Mouse (Mus musculus) CH12.LX (cell line): ENCODE data around the gene Mxd4. TPM values are rescaled to one million over a fixed set of nuclear protein-coding genes. Genes with fewer than 3 reads are reported as not detected.

Experiments
- DNase-seq: peaks from one replicate; pipeline ENCODE4 v3.0.0-alpha.2; 2013; ENCODE audit errors: extremely low read depth
- H3K27ac ChIP-seq: 2 replicates; pipeline ENCODE4 v1.5.1; 2012; ENCODE audit warnings: low read depth, mild to moderate bottlenecking, control low read depth, moderate library complexity; ENCODE audit not compliant: insufficient read depth
- H3K27me3 ChIP-seq: replicated peaks from 2 replicates; pipeline ENCODE3; 2012; ENCODE audit warnings: inconsistent platforms
- H3K36me3 ChIP-seq, 2 experiments: replicated peaks in 1 of 2; 2 replicates each; pipeline versions ENCODE3 to v1.6.1; 2012; ENCODE audit warnings: inconsistent platforms in 1 of 2, low read length in 1 of 2, mild to moderate bottlenecking in 1 of 2, mixed read lengths in 1 of 2, moderate library complexity in 1 of 2; ENCODE audit not compliant: control insufficient read depth in 1 of 2, insufficient read depth in 1 of 2
- H3K4me1 ChIP-seq, 2 experiments: 2 replicates each; pipeline ENCODE4 v1.6.1; 2012; ENCODE audit warnings: inconsistent platforms in 1 of 2, moderate library complexity in 1 of 2; ENCODE audit not compliant: insufficient read depth in 2 of 2, control insufficient read depth in 1 of 2
- H3K4me2 ChIP-seq: 2 replicates; pipeline ENCODE4 v1.6.1; 2012; ENCODE audit warnings: low read depth, mild to moderate bottlenecking, control low read depth; ENCODE audit not compliant: poor library complexity, insufficient read depth, severe bottlenecking
- H3K4me3 ChIP-seq, 3 experiments: fragments of 150-350 bp in 1 of 3; sonication (generic) in 1 of 3; replicated peaks in 1 of 3; 2 replicates each; pipeline versions ENCODE3 to v1.5.1; 2011 to 2012; ENCODE audit warnings: low read depth in 2 of 3, low read length in 2 of 3, mild to moderate bottlenecking in 2 of 3, moderate library complexity in 2 of 3, control low read depth in 1 of 3, improper control_type of control experiment in 1 of 3, inconsistent platforms in 1 of 3, mixed read lengths in 1 of 3; ENCODE audit not compliant: poor library complexity in 1 of 3
- H3K79me2 ChIP-seq: replicated peaks from 2 replicates; pipeline ENCODE4 v1.6.1; 2012; ENCODE audit warnings: mild to moderate bottlenecking, moderate library complexity; ENCODE audit not compliant: control insufficient read depth, poor library complexity, insufficient read depth, severe bottlenecking; ENCODE audit errors: extremely low read depth
- H3K9ac ChIP-seq: 2 replicates; pipeline ENCODE4 v1.6.1; 2012; ENCODE audit warnings: low read depth, mild to moderate bottlenecking, control low read depth, moderate library complexity; ENCODE audit not compliant: insufficient read depth
- H3K9me3 ChIP-seq: replicated peaks from 2 replicates; pipeline ENCODE3; 2012; ENCODE audit warnings: low read length, inconsistent platforms, mixed read lengths
- BHLHE40 ChIP-seq: IDR thresholded peaks from 2 replicates; pipeline ENCODE4 v1.6.1; 2011; ENCODE audit warnings: mild to moderate bottlenecking, low read depth, low read length, improper control_type of control experiment
- CHD2 ChIP-seq: IDR thresholded peaks from 2 replicates; pipeline ENCODE4 v1.6.1; 2011; ENCODE audit warnings: low read length, improper control_type of control experiment
- CTCF ChIP-seq, 2 experiments: IDR thresholded peaks in 1 of 2; conservative IDR thresholded peaks in 1 of 2; 2 replicates each; pipeline ENCODE4 v1.5.1; 2011 to 2012; ENCODE audit warnings: low read depth in 2 of 2, low read length in 2 of 2, improper control_type of control experiment in 1 of 2, inconsistent platforms in 1 of 2, mild to moderate bottlenecking in 1 of 2, moderate library complexity in 1 of 2
- E2F4 ChIP-seq: IDR thresholded peaks from 2 replicates; pipeline ENCODE4 v1.6.1; 2011; ENCODE audit warnings: low read depth, low read length, improper control_type of control experiment; ENCODE audit not compliant: insufficient replicate concordance
- ELF1 ChIP-seq: IDR thresholded peaks from 2 replicates; pipeline ENCODE4 v1.6.1; 2014; ENCODE audit warnings: low read depth, mild to moderate bottlenecking, inconsistent platforms, low read length, improper control_type of control experiment
- EP300 ChIP-seq: IDR thresholded peaks from 2 replicates; pipeline ENCODE4 v1.6.1; 2011; ENCODE audit warnings: low read length, improper control_type of control experiment
- HCFC1 ChIP-seq: IDR thresholded peaks from 2 replicates; pipeline ENCODE4 v1.6.1; 2012; ENCODE audit warnings: low read depth, mild to moderate bottlenecking, inconsistent platforms, low read length, improper control_type of control experiment
- JUN ChIP-seq: IDR thresholded peaks from 2 replicates; pipeline ENCODE4 v1.6.1; 2011; ENCODE audit warnings: low read depth, mild to moderate bottlenecking, low read length, improper control_type of control experiment, moderate library complexity; ENCODE audit not compliant: insufficient read depth
- JUND ChIP-seq: conservative IDR thresholded peaks from 2 replicates; pipeline ENCODE4 v1.6.1; 2011; ENCODE audit warnings: low read depth, low read length, improper control_type of control experiment
- MAX ChIP-seq: IDR thresholded peaks from 2 replicates; pipeline ENCODE4 v1.6.1; 2011; ENCODE audit warnings: low read length, improper control_type of control experiment
- MAZ ChIP-seq: IDR thresholded peaks from 2 replicates; pipeline ENCODE4 v1.6.1; 2012; ENCODE audit warnings: low read depth, mild to moderate bottlenecking, inconsistent platforms, low read length, improper control_type of control experiment, moderate library complexity
- MEF2A ChIP-seq: IDR thresholded peaks from 2 replicates; pipeline ENCODE4 v1.6.1; 2014; ENCODE audit warnings: low read depth, mild to moderate bottlenecking, inconsistent platforms, low read length, improper control_type of control experiment, borderline replicate concordance
- MXI1 ChIP-seq: IDR thresholded peaks from 2 replicates; pipeline ENCODE4 v1.6.1; 2011; ENCODE audit warnings: mild to moderate bottlenecking, low read depth, low read length, improper control_type of control experiment
- MYC ChIP-seq: IDR thresholded peaks from 2 replicates; pipeline ENCODE4 v1.6.1; 2011; ENCODE audit warnings: low read depth, mild to moderate bottlenecking, improper control_type of control experiment, low read length
- NRF1 ChIP-seq: IDR thresholded peaks from 2 replicates; pipeline ENCODE4 v1.6.1; 2014; ENCODE audit warnings: low read depth, mild to moderate bottlenecking, inconsistent platforms, low read length, improper control_type of control experiment, moderate library complexity
- PAX5 ChIP-seq: IDR thresholded peaks from 2 replicates; pipeline ENCODE4 v1.6.1; 2012; ENCODE audit warnings: low read length, inconsistent platforms, mixed read lengths
- POLR2AphosphoS2 ChIP-seq: IDR thresholded peaks from 2 replicates; pipeline ENCODE4 v1.6.1; 2011; ENCODE audit warnings: low read depth, low read length, improper control_type of control experiment
- RCOR1 ChIP-seq: conservative IDR thresholded peaks from 2 replicates; pipeline ENCODE4 v1.6.1; 2012; ENCODE audit warnings: low read depth, mild to moderate bottlenecking, inconsistent platforms, low read length, improper control_type of control experiment
- SIN3A ChIP-seq: IDR thresholded peaks from 2 replicates; pipeline ENCODE4 v1.6.1; 2012; ENCODE audit warnings: low read length, improper control_type of control experiment, inconsistent platforms
- TBP ChIP-seq: conservative IDR thresholded peaks from 2 replicates; pipeline ENCODE4 v1.6.1; 2011; ENCODE audit warnings: low read depth, low read length, improper control_type of control experiment
- TCF12 ChIP-seq: IDR thresholded peaks from 2 replicates; pipeline ENCODE4 v1.6.1; 2014; ENCODE audit warnings: low read depth, mild to moderate bottlenecking, inconsistent platforms, low read length, improper control_type of control experiment
- UBTF ChIP-seq: IDR thresholded peaks from 2 replicates; pipeline ENCODE4 v1.6.1; 2012; ENCODE audit warnings: low read depth, mild to moderate bottlenecking, inconsistent platforms, low read length, improper control_type of control experiment, moderate library complexity
- USF2 ChIP-seq: conservative IDR thresholded peaks from 2 replicates; pipeline ENCODE4 v1.6.1; 2011; ENCODE audit warnings: low read depth, low read length, improper control_type of control experiment
- ZKSCAN1 ChIP-seq: IDR thresholded peaks from 2 replicates; pipeline ENCODE4 v1.6.1; 2012; ENCODE audit warnings: low read depth, inconsistent platforms, low read length, improper control_type of control experiment, borderline replicate concordance
- ZNF384 ChIP-seq: IDR thresholded peaks from 2 replicates; pipeline ENCODE4 v1.6.1; 2012; ENCODE audit warnings: low read depth, low read length, improper control_type of control experiment, inconsistent platforms
- dilution Hi-C: fragments of 300-500 bp; cut with MboI; formaldehyde crosslinking; loops from 2 replicates; pipeline ENCODE4 v1.14.3; 2020; ENCODE audit warnings: low sequenced_read_pairs; ENCODE audit not compliant: extremely low pct_unique_long_range_greater_than_20kb, extremely low pct_ligation_motif_present
- in situ Hi-C: fragments of 300-500 bp; cut with MboI; formaldehyde crosslinking; loops from 3 replicates; pipeline ENCODE4 v1.14.3; 2019; ENCODE audit warnings: low sequenced_read_pairs, low pct_ligation_motif_present, low pct_unique_long_range_greater_than_20kb, mixed read lengths
- polyA plus RNA-seq: library from polyadenylated mRNA; unstranded; fragments of >175 nt; gene quantifications from 2 replicates; pipeline ENCODE4 v1.2.1, GENCODE M21; 2012; ENCODE audit warnings: low read depth; ENCODE audit not compliant: insufficient read length
- total RNA-seq, 2 experiments: library from RNA; depleted of rRNA; stranded (reverse); fragments of 300-350 nt in 1 of 2; fragments of >200 nt in 1 of 2; gene quantifications; 2 replicates each; pipeline ENCODE4 v1.2.3; 2012 to 2014

Mxd4 gene
- total and polyA plus RNA-seq, 3 experiments = 4.8 to 6.2 (median 6.0) TPM

- no peaks in the 10 kb centered on the region for H3K9me3 ChIP-seq
- no peaks in the 10 kb centered on the region for H3K79me2 ChIP-seq
- H3K36me3 ChIP-seq = peaks cover 0 to 2% of the 10 kb centered on the region in 2 experiments
- in situ Hi-C loops (no loop called here), dilution Hi-C loops (no loop called here)
- H3K4me1 ChIP-seq = peaks cover 28 to 46% of the 10 kb centered on the region in 2 experiments
- no peak for TF ChIP-seq ZKSCAN1
- no peak for TF ChIP-seq USF2
- no peak for TF ChIP-seq JUND
- TF ChIP-seq JUN = no peak
- TF ChIP-seq HCFC1 = no peak
- no peak for TF ChIP-seq CHD2
- TF ChIP-seq PAX5 = no peak
- no peak for TF ChIP-seq MAX
- TF ChIP-seq MYC = no peak
- no peak for TF ChIP-seq RCOR1
- no peak for TF ChIP-seq CTCF (conservative IDR thresholded peaks at IDR 0.05 in 1 of 2, IDR thresholded peaks at IDR 0.05 in 1 of 2; ENCODE audit: low read depth in 2 of 2, low read length in 2 of 2)
- TF ChIP-seq POLR2AphosphoS2 = no peak
- TF ChIP-seq TBP = no peak
- no peak overlapping the region for H3K9ac ChIP-seq
- peaks cover 14% of the 10 kb centered on the region for H3K27me3 ChIP-seq
- no peak overlapping the region for H3K4me3 ChIP-seq
- DNase-seq = no peak
- H3K27ac ChIP-seq = no peak overlapping the region
- H3K4me2 ChIP-seq = 0 out of 2 replicates have a peak overlapping the region, but pooled peaks have one; percentile 81
Measured at GRCm38 (mm10) chr5:34185791-34186190, 1.7 kb downstream of the Mxd4 start.

DNA sequence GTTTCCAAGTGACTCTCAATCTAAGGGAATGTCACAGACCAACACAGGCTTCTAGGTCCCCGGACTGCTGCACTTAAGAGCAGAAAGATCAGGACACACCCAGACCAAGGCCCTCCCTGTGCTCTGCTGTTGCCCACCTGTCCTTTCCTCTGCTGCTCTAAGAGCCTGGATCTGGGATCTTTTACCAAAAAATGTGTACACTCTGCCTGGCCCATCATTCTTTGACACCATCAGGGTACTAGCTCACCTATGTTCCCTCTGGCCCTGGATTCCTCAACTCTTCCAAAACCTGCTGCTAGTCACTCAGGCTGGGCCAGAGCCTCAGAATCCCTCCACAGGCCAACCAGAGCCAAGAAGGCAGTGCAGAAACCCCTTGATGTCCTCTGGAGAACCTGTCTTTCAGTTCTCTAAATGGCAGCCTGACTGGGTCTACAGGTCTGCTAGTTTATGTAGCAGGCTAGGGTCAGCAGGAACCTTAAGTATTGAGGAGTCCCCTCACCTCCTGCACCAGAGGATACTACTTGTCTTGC lies 2.4 kb downstream of the Mxd4 start:
- DNase-seq = no peak
- no peak overlapping the region for H3K27ac ChIP-seq
- dilution Hi-C loops = no loop called here
- no peaks in the 10 kb centered on the region for H3K79me2 ChIP-seq
- TF ChIP-seq NRF1 (no peak), USF2 (no peak), BHLHE40 (no peak), MAZ (no peak), RCOR1 (no peak), POLR2AphosphoS2 (no peak), MEF2A (no peak), MAX (no peak), TCF12 (no peak), E2F4 (no peak), ZNF384 (no peak), MXI1 (no peak), SIN3A (no peak), ELF1 (no peak), CHD2 (no peak), EP300 (no peak), UBTF (no peak), MYC (no peak)
- peaks cover 0 to 4% of the 10 kb centered on the region in 2 experiments for H3K36me3 ChIP-seq
- no peak overlapping the region for H3K9ac ChIP-seq
- H3K9me3 ChIP-seq = no peaks in the 10 kb centered on the region
- H3K4me1 ChIP-seq = peaks cover 25 to 40% of the 10 kb centered on the region in 2 experiments
- H3K27me3 ChIP-seq = peaks cover 14% of the 10 kb centered on the region
- H3K4me2 ChIP-seq = no peak overlapping the region
- in situ Hi-C loops = no loop called here
- H3K4me3 ChIP-seq = no peak overlapping the region
